Mouse (Mus musculus): ENCODE measurements around the gene Haao.

DNA sequence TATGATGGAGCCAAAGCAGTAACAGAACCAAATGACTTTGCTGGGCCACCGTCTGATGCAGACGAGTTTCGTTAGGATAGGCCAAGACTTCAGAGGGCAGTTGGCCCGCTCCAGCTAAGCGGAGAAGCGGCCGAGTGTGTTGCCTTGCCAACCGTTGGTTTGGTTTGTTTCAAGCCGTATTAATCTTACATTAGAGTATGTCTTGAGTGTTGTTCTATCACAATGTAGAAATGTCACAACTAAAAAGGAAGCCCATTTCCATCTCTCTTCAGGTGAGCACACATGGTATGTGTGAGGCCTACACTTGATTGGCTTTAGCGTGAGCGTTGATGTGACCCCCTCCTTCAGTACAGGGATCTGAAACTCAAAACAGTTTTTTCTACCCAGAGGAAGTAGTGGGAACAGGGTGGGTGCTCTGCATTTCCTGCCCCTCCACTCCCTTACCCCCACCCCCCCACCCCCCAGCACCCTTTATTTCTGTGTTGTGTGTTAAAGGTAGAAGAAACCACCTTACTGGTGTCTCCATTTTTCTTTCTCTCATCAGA is 48.2 kb downstream of the Haao start:
- TF ChIP-seq CTCF (IDR thresholded peaks at IDR 0.05; ENCODE audit: low read depth) (no peak), EP300 (IDR thresholded peaks at IDR 0.05; ENCODE audit: low read depth) (no peak)
